Mouse (Mus musculus) ovary, postnatal 10 days (tissue): ENCODE data around the gene Ms4a2.

Source experiments
- DNase-seq: peaks from one replicate; pipeline ENCODE4 v3.0.0; 2022; ENCODE audit warnings: low spot score

The Ms4a2 gene

DNA sequence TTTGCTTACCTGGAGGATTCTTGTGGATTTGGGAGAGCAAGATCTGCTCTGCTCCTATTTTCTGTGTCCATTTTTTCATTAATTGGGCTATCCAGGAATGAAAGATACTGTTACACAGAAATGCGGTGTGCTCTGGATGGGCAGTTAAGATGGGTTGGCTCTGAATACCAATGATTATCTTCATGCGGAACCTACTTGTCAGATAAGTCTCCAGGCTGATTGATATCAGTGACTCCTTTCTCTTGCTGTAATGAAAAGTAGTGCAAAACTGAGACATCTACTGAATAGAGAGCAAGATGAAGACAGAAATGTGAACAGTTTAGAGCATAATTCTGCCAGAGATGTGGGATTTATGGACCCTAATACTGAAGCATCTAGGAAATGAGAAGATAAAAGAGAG, at the start of gene Ms4a2:
Gene Ms4a2 (minus strand): TSS at position 169 of the 400 bp plus-strand sequence.
- DNase-seq, result no peak

- DNase-seq, result no peak
Measured at GRCm38 (mm10) chr19:11661562-11661961, 38.0 kb upstream of the Ms4a2 start.

DNA sequence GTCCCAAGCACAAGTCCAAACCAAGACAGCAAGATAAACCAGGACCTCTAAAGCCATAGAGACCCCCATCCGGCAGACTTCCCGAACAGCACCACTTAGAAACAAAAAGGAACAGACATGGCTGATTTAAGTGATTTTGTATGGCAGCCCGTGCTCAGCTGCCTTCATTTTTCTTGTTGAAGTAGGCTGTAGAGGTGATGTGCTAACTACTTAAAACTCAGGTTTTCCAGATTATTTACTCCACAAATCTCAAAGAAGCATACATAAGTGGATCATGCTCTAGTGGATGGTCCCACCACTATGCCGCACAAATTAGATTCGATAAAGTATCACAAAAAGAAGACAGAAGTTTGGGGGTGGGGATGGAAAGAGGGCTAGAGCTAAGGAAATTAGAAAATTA, 36.9 kb upstream of the Ms4a2 start, which contains the start of gene Oosp2:
Gene Oosp2 (minus strand): TSS at position 101 of the 400 bp plus-strand sequence.
- no peak for DNase-seq

- no peak for DNase-seq
Measured at GRCm38 (mm10) chr19:11659142-11659541, 35.6 kb upstream of the Ms4a2 start.

GRCm38 (mm10) chr19:11649564-11649963, 26.0 kb upstream of the Ms4a2 start:
- DNase-seq, result no peak

GRCm38 (mm10) chr19:11646166-11646565, 22.6 kb upstream of the Ms4a2 start:
- DNase-seq, result no peak

DNA sequence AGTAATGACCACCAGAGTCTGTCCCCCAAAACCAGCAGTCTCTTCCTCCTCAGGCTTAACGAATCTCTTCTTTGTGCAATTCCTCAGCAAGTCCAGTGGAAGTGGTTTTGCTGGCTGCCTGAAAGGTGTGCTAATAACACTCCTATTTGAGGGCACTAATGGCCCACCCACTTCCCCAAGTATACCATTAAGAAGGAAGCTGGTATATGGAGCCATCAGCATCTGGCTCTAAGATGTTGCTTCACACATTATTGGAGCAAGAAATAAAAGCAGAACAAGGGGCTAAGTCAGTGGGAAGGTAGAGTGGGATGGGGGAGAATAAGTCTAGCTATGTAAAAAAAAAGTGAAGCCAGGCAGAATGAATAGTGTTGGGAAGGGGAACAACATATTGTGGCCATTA, 17.2 kb upstream of the Ms4a2 start, which contains the start of gene Ms4a3:
Gene Ms4a3 (minus strand): TSS at position 120 of the 400 bp plus-strand sequence.
- no peak for DNase-seq

DNA sequence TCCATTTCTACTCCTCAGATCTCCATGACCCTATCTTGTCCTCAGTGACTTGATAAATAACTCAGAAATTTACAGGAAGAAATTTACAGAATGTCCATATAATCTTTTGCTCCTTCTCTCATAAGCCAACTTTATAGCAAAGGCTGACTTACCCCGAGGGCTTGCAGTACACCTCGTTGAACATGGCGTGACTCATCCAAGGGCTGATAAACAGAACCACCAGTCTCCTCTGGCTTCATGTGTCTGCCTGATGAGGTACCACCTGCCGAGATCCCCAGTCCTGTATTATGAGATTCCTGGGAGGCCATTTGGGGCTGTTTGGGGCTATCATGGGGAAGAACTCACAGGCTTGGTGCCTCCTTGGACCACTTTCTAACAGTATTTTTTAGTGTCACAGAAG, 15.5 kb upstream of the Ms4a2 start:
- no peak for DNase-seq

DNA sequence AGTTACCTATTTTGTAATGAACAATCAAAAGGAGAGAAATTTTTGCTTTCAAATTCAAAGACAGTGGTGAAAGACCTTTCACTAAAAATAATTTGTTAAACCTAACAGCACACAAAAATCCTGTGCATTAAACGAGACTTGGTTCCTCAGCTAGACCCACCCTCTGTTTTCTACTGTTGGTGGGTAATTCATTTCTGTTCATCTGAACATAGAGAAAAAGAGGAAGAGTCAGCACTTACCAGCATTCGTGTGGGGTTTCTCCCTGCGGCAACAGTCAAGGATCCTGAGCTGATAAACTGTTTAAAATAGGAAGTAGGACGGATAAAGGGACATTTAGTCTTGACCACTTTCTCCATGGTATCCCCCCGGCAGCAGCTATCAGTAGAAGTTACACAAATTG, 12.1 kb upstream of the Ms4a2 start:
- no peak for DNase-seq

DNA sequence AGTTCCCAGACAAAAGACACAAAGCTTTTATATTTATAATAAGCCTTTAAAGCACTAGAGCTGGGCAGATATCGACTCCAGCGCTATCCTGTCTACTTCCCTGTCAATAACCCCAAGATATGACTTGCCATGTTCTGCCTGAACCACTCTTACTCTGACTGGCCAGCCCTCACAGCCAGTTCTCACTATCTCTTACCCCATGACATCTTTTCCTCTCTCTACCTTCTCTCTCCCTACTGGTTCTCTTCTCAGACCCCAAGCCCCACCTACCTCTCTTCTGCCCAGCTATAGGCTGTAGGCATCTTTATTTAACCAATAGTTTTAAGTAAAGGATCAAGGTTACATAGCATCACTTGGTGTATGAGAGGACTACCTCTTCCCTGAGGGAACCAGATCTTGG, 10.8 kb upstream of the Ms4a2 start:
- DNase-seq, result no peak

- DNase-seq, result no peak
Measured at GRCm38 (mm10) chr19:11633732-11634131, 10.2 kb upstream of the Ms4a2 start.

GRCm38 (mm10) chr19:11625231-11625630, 1.7 kb upstream of the Ms4a2 start:
- DNase-seq, result no peak

DNA sequence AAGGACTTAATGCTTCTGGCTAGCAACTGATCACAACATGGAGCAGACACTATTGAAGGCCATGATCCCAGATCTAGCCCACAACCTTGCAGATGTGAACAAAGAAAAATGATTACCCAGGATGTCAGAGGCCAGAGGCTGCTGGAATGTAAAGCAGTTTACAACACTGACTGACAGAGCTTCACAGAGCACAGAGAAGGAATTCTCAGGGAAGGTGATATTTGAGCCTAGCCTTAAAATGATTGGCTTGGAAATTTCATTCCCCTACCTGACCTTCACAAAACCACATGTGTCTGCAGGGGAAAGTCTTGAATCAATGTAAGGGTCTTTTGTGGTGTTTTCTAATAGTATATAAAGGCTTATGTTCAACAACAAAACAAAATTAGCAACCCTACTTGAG, 1.3 kb upstream of the Ms4a2 start:
- DNase-seq, result no peak

DNA sequence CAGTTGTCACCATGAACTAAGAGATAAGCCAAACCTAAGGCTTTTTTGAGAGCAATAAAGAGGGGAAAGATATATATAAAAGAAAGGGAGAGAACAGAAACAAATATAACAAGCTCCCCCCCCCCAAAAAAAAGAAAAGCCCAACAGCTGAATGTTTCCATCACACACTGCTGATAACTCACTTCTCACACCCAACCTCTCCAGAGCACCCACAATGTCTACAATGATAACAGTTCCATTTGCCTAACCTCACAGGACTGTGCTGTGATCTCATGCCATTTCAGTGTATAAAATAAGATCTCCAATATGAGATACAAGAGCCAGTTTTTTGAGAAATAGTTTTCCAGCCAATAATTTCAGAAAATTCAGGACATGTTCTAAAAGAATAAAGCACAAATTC, 5.5 kb downstream of the Ms4a2 start:
- DNase-seq, result no peak

- no peak for DNase-seq
Measured at GRCm38 (mm10) chr19:11614805-11615204, 8.7 kb downstream of the Ms4a2 start.

GRCm38 (mm10) chr19:11613776-11614443, 9.6 kb downstream of the Ms4a2 start:
- DNase-seq, result no peak

DNA sequence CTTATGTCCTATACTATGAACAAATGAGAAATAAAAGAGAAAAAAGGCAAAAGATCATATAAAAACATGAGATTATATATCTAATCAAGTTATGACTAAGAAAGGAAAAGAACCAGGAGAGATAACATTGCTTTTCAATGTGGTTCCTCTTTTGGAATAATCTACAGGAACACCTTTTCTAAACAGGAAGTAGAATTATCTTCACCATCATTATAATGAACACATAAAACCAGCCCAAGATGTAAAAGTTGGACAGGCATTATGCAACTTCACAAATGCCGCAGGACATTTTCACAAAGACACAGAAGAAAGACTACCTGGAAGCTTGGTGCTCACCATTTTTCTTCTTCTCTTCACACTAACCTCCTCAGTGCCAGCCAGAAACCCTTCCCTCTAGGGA, 10.4 kb downstream of the Ms4a2 start:
- no peak for DNase-seq

DNA sequence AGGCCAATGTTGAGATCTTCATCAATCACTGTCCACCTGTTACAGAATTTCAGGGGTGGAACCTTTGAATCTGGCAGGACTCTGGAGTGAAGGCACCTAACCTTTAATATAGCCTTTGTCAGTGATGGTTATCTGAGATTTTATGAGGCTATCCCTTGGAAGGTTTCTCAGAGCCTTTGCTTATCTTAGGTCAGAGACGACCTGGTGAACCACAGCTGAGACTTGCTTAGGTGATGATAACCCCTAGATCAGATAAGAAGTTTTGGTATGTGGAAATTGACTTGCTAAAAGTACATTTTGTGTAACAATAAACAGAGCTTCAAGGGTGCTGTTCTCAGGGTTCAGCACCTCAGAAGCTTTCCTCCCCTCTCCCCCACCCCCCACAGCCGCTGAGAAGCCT, 11.2 kb downstream of the Ms4a2 start:
- DNase-seq, result no peak

GRCm38 (mm10) chr19:11611541-11611945, 12.0 kb downstream of the Ms4a2 start:
- no peak for DNase-seq

GRCm38 (mm10) chr19:11608172-11608571, 15.3 kb downstream of the Ms4a2 start:
- DNase-seq, result no peak

DNA sequence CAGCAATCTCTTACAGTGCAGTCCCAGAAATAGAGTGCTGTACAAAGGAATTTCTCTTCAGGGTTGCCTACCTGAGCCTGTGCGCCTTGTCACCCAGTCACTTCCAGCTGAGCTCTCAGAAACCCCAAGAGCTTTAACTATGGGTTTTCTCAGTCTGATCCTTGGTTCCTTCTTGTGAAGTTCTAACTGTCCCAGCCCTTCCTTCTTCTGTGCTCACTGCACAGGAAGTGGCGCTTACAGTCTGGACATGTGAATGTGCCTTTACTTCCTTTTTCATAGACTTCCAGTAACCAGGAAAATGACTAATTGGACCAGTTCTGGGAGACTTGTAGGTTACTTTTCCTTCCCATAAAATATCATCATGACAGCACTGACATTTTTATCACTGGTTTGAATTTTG, 18.9 kb downstream of the Ms4a2 start, which contains the start of gene Ms4a6d:
Gene Ms4a6d (minus strand): TSS at position 247 of the 400 bp plus-strand sequence.
- DNase-seq, result no peak

DNA sequence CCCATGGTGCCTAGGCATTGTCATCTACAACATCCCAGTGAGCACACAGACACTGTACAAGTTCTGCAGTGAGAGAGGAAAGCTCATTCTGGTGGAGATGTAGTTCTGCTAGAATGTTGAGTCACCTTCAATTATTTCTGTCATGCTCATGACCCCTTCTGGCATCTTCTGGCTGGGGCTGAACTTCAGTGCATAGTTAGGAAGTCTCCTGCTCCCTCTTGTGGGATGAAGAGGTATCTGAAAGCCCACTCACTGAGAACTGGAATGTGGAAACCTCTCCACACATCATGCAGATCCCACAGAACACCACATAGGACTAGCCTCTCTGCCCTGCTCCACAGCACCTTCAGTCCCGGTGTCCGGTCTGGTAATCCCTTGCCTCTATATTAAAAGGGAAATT, 21.5 kb downstream of the Ms4a2 start:
- DNase-seq, result no peak

DNA sequence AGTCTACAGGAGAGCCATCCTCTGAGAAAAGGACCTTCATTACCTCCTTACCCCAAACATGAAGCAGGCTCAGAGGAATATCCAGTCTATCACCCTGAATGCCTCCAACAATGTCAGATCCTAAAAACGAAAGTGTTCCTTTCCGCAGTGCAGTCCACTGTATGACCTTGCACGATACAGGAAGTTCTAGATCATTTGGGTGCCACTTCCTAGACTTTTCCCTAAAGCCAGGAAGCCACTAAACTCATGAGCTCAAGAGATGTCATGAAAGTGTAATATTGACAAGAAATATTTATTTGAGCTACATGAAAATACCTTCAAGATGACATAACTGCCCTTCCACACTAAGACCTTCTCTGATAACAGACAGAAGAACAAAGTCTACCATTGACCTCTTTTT, 22.2 kb downstream of the Ms4a2 start:
- DNase-seq, result no peak

GRCm38 (mm10) chr19:11589891-11590449, 33.5 kb downstream of the Ms4a2 start:
- no peak for DNase-seq
